Mouse (Mus musculus): ENCODE data around the gene Eif4a1. TPM values are rescaled to one million over a fixed set of nuclear protein-coding genes. Genes with fewer than 3 reads are reported as not detected.
A peak's percentile ranks its signal among the peaks of the same experiment; 100 is the strongest.

Eif4a1 gene
- total RNA-seq, 2 experiments from 2014 or later = 299 to 311 TPM

DNA sequence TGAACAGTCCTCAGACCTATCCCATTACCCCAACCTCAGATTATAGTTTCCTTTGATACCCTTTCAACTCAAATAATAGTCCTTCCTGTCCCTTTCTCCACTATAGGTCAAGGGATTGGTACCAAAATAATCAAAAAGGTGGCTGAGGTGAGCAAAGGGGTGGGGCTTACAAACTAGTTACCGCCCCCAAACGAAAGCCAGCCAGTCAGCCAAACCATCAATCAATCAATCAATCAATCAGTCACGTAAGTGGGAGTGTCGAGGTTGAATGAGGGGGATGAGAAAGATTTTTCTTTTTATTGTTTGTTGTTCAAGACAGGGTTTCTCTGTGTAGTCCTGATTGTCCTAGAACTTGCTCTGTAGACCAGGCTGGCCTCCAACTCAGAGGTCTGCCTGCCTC, 49.2 kb downstream of the Eif4a1 start:
- 0 out of 2 replicates have a peak overlapping the region, but pooled peaks have one; percentile 28 for H3K27ac ChIP-seq
- TF ChIP-seq CTCF (IDR thresholded peaks at IDR 0.05) = no peak
- DNase-seq (ENCODE audit: extremely low spot score in 1 of 2, low spot score in 2 of 2) = no peak
- peak overlapping the region; percentile 52; the same call in 1 of the 2 replicates for H3K4me3 ChIP-seq
- intact Hi-C loops (cut with DNase I) = no loop called here

DNA sequence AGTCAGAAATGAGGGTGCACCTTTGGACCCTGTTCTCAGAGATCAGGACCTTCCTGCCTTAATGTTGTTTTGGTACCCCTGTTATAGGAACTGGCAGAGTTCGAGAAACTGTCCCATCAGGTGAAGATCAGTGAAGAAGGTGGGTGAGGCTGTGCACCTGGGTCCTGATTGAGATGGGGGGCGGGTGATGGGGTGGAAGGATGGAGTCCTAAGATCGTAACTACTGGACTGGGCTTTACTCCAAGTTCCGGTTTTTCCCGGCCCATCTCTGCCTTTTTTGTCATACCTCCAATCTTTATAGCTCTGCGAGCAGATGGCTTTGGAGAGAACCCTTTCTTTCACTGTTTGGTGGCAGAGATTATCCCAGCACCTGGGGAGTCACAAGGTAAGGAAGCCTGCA, 49.8 kb downstream of the Eif4a1 start:
- intact Hi-C loops (cut with DNase I) = no loop called here
- peak overlapping the region; percentile 52 for H3K4me3 ChIP-seq
- peak overlapping the region; percentile 85 for H3K27ac ChIP-seq
- TF ChIP-seq CTCF (IDR thresholded peaks at IDR 0.05) = no peak
- DNase-seq (ENCODE audit: extremely low spot score in 1 of 2, low spot score in 2 of 2) = no peak

- H3K4me3 ChIP-seq = peak within 1 kb of the TSS; percentile 52
- intact Hi-C loops (cut with DNase I) = no loop called here
- H3K27ac ChIP-seq = peak within 1 kb of the TSS; percentile 85
- no peak for TF ChIP-seq CTCF (IDR thresholded peaks at IDR 0.05)
- peak in 1 of 2 experiments; percentile 30 for DNase-seq (ENCODE audit: extremely low spot score in 1 of 2, low spot score in 2 of 2)
These were observed 50.5 kb downstream of the Eif4a1 start, which contains the start of gene Sat2 for GRCm38 (mm10) chr11:69621571-69622268. TSS of gene Sat2 (plus strand) at chr11:69622024.

GRCm38 (mm10) chr11:69620394-69621081, 51.7 kb downstream of the Eif4a1 start:
- Histone ChIP-seq H3K27ac (no peak overlapping the region), H3K4me3 (no peak overlapping the region)
- intact Hi-C loops (cut with DNase I) = no loop called here
- DNase-seq (ENCODE audit: extremely low spot score in 1 of 2, low spot score in 2 of 2) = no peak
- TF ChIP-seq CTCF (IDR thresholded peaks at IDR 0.05) = no peak

DNA sequence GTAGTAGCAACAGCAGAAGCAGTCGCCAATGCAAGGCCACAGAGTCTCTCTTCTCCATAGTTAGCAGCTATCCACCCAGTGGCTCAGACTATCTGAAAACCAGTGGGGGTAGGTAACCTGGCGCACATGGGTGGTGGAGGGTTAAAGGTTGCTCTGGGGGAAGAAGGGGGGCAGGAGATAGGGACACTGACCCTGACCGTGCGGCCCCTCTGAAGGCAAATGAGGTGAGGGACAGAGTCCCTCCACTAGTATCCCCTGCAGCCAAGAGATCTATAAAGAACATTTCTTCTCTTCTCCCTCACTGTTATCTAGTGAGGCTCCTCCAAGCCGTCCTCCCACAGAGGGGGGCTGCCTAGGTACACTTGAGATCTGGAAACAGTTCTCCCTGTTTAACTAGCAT, 54.4 kb downstream of the Eif4a1 start, which contains the start of gene Shbg:
Shbg (minus strand) TSS at position 101 of the 400 bp plus-strand sequence.
- Histone ChIP-seq H3K27ac (no peak within 1 kb of the TSS), H3K4me3 (no peak within 1 kb of the TSS)
- no peak for TF ChIP-seq CTCF (IDR thresholded peaks at IDR 0.05)
- intact Hi-C loops (cut with DNase I) = no loop called here
- no peak for DNase-seq (ENCODE audit: extremely low spot score in 1 of 2, low spot score in 2 of 2)

Small RNA genes lying within 50 kb of the gene (microRNA-seq; reads per million reads assigned to microRNA genes)
- gene Mir1934 (8.1 to 14.4 reads per million in 2 experiments), gene Mir467f (0 reads per million in 2 experiments)

Other genes with a start within 250 kb of the Eif4a1 start
- 1 to 10 TPM; 2.7 to 3.7 TPM for gene Dnah2, start 123.3 kb downstream of the Eif4a1 start, total RNA-seq (2021)
- gene Efnb3, start 112.2 kb downstream of the Eif4a1 start, total RNA-seq (2021) = 10 to 100 TPM; 46.6 to 63.0 TPM
- gene Wrap53, start 92.2 kb downstream of the Eif4a1 start, total RNA-seq (2021) = 10 to 100 TPM in 1 of 2 experiments, 1 to 10 TPM in 1; 7.6 to 10.5 TPM
- 10 to 100 TPM; 23.7 TPM for gene Trp53, start 92.1 kb downstream of the Eif4a1 start, total RNA-seq (2021)
- gene Atp1b2, start 66.5 kb downstream of the Eif4a1 start, total RNA-seq (2021) = 100 to 1,000 TPM; 411 to 429 TPM
- gene Shbg, start 54.5 kb downstream of the Eif4a1 start, total RNA-seq (2021) = not detected
- 10 to 100 TPM in 1 of 2 experiments, 1 to 10 TPM in 1; 9.9 to 13.7 TPM for gene Sat2, start 50.4 kb downstream of the Eif4a1 start, total RNA-seq (2021)
- 100 to 1,000 TPM; 146 TPM for gene Fxr2, start 39.4 kb downstream of the Eif4a1 start, total RNA-seq (2021)
- not detected for gene Sox15, start 17.1 kb downstream of the Eif4a1 start, total RNA-seq (2021)
- 10 to 100 TPM; 59.0 to 59.4 TPM for gene Mpdu1, start 9.8 kb downstream of the Eif4a1 start, total RNA-seq (2021)
- 10 to 100 TPM; 11.8 to 14.1 TPM for gene Cd68, start 6.3 kb downstream of the Eif4a1 start, total RNA-seq (2021)
- 100 to 1,000 TPM; 108 to 111 TPM for gene Senp3, start 9.7 kb upstream of the Eif4a1 start, total RNA-seq (2021)
- gene Tnfsf13, start 13.4 kb upstream of the Eif4a1 start, total RNA-seq (2021) = 1 to 10 TPM; 3.3 to 3.8 TPM
- gene Tnfsf12, start 23.4 kb upstream of the Eif4a1 start, total RNA-seq (2021) = 10 to 100 TPM in 1 of 2 experiments, 1 to 10 TPM in 1; 9.5 to 10.6 TPM
- 1 to 10 TPM; 1.4 to 1.9 TPM for gene Tnfsfm13, start 23.7 kb upstream of the Eif4a1 start, total RNA-seq (2021)
- gene Polr2a, start 86.2 kb upstream of the Eif4a1 start, total RNA-seq (2021) = 10 to 100 TPM; 55.1 to 56.6 TPM
- gene Slc35g3, start 89.5 kb upstream of the Eif4a1 start, total RNA-seq (2021) = not detected
- gene Zbtb4, start 93.5 kb upstream of the Eif4a1 start, total RNA-seq (2021) = 100 to 1,000 TPM; 134 to 167 TPM
- 1 to 10 TPM; 1.0 to 1.4 TPM for gene Chrnb1, start 123.5 kb upstream of the Eif4a1 start, total RNA-seq (2021)
- gene Fgf11, start 129.4 kb upstream of the Eif4a1 start, total RNA-seq (2021) = 10 to 100 TPM; 15.9 to 19.8 TPM
- under 1 TPM in 1 of 2 experiments, not detected in 1; 0.23 TPM for gene Tmem102, start 133.2 kb upstream of the Eif4a1 start, total RNA-seq (2021)
- gene Gm39566, start 142.9 kb upstream of the Eif4a1 start, total RNA-seq (2021) = not detected
- gene Spem2, start 146.0 kb upstream of the Eif4a1 start, total RNA-seq (2021) = not detected
- gene Spem1, start 149.8 kb upstream of the Eif4a1 start, total RNA-seq (2021) = under 1 TPM; 0.34 to 0.44 TPM
- 100 to 1,000 TPM; 236 to 243 TPM for gene Nlgn2, start 165.4 kb upstream of the Eif4a1 start, total RNA-seq (2021)
- 100 to 1,000 TPM; 113 to 126 TPM for gene Tmem256, start 166.1 kb upstream of the Eif4a1 start, total RNA-seq (2021)
- gene Plscr3, start 174.0 kb upstream of the Eif4a1 start, total RNA-seq (2021) = 10 to 100 TPM; 19.5 to 22.5 TPM
- gene Tnk1, start 186.3 kb upstream of the Eif4a1 start, total RNA-seq (2021) = under 1 TPM in 1 of 2 experiments, not detected in 1; 0.20 TPM
- gene Tmem95, start 205.6 kb upstream of the Eif4a1 start, total RNA-seq (2021) = not detected
- gene Kctd11, start 209.0 kb upstream of the Eif4a1 start, total RNA-seq (2021) = 1 to 10 TPM; 1.3 to 1.5 TPM
- gene Acap1, start 223.1 kb upstream of the Eif4a1 start, total RNA-seq (2021) = not detected
- gene 2810408A11Rik, start 228.6 kb upstream of the Eif4a1 start, total RNA-seq (2021) = under 1 TPM; 0.23 to 0.87 TPM
- 100 to 1,000 TPM; 121 to 124 TPM for gene Neurl4, start 228.6 kb upstream of the Eif4a1 start, total RNA-seq (2021)
- 10 to 100 TPM; 31.0 to 31.7 TPM for gene Gps2, start 241.5 kb upstream of the Eif4a1 start, total RNA-seq (2021)
- 100 to 1,000 TPM; 408 to 429 TPM for gene Eif5a, start 249.5 kb upstream of the Eif4a1 start, total RNA-seq (2021)